Mouse (Mus musculus): Measurements from ENCODE around the gene Gm14692. TPM values are rescaled to one million over a fixed set of nuclear protein-coding genes. Genes with fewer than 3 reads are reported as not detected.
"Not testable (repeated sequence)": the region's sequence is repeated elsewhere in the genome, so short reads cannot be mapped to it uniquely, and the experiment has no call there.

Gene Gm14692
- polyA plus RNA-seq (2015; fragmentation: Nextera tagmentation; extraction: Ambion mirVana) = not detected in 2 replicates

- not testable (repeated sequence) for H3K4me2 ChIP-seq (replicated peaks; ENCODE audit: low read depth, low read length); H3K4me1 ChIP-seq (ENCODE audit: insufficient read depth, low read length); H3K9me3 ChIP-seq (ENCODE audit: low read length); H3K4me3 ChIP-seq (ENCODE audit: low read length); H3K36me3 ChIP-seq (ENCODE audit: insufficient read depth, low read length); H3K9ac ChIP-seq (replicated peaks; ENCODE audit: low read length); ATAC-seq (ENCODE audit: low FRiP score, low TSS enrichment); H3K27ac ChIP-seq (ENCODE audit: low read length); H3K27me3 ChIP-seq (ENCODE audit: insufficient read depth, low read length)
- WGBS = 85% methylated on average over 5 of the region's 10 CpGs
Measured at GRCm38 (mm10) chrX:67695398-67695797, at the start of gene Gm14692. TSS of gene Gm14692 (plus strand) at chrX:67695698.

- not testable (repeated sequence) for ATAC-seq (ENCODE audit: low FRiP score, low TSS enrichment); H3K9me3 ChIP-seq (ENCODE audit: low read length); H3K4me3 ChIP-seq (ENCODE audit: low read length); H3K4me2 ChIP-seq (replicated peaks; ENCODE audit: low read depth, low read length); H3K36me3 ChIP-seq (ENCODE audit: insufficient read depth, low read length); H3K4me1 ChIP-seq (ENCODE audit: insufficient read depth, low read length); H3K27me3 ChIP-seq (ENCODE audit: insufficient read depth, low read length); H3K27ac ChIP-seq (ENCODE audit: low read length); H3K9ac ChIP-seq (replicated peaks; ENCODE audit: low read length)
- WGBS = 86% methylated on average over 3 of the region's 11 CpGs
Measured at GRCm38 (mm10) chrX:67693462-67693861, 2.0 kb upstream of the Gm14692 start, which contains the start of gene Gm1140. TSS of gene Gm1140 (minus strand) at chrX:67693562.

Other genes with a start within 250 kb of the Gm14692 start
- gene Gm1140, start 2.1 kb upstream of the Gm14692 start, polyA plus RNA-seq (2015; fragmentation: Nextera tagmentation; extraction: Ambion mirVana) = not detected in 2 replicates
- not detected in 2 replicates for gene 4933436I01Rik, start 225.8 kb downstream of the Gm14692 start, polyA plus RNA-seq (2015; fragmentation: Nextera tagmentation; extraction: Ambion mirVana)

All from kidney, embryonic 16.5 days (tissue).